Mouse (Mus musculus) forebrain, embryonic 11.5 days (tissue): ENCODE results near the gene Abcg4. TPM values are rescaled to one million over a fixed set of nuclear protein-coding genes. Genes with fewer than 3 reads are reported as not detected.

ENCODE experiments used
- ATAC-seq: fragments of 200-750 bp; cut with Nextera tagmentation; replicated peaks from 2 replicates; pipeline ENCODE4 v1.8.0; 2017; ENCODE audit warnings: moderate TSS enrichment; ENCODE audit not compliant: low FRiP score
- DNase-seq: peaks from one replicate; pipeline ENCODE4 v3.0.0-alpha.2; 2017; ENCODE audit warnings: low spot score
- H3K27ac ChIP-seq: fragments of 300-500 bp; sonication (generic); 2 replicates; pipeline ENCODE4 v1.5.1; 2014; ENCODE audit warnings: low read depth, low read length
- H3K27me3 ChIP-seq: fragments of 300-500 bp; sonication (generic); 2 replicates; pipeline ENCODE4 v1.6.1; 2014; ENCODE audit warnings: mild to moderate bottlenecking, low read length, mixed read lengths; ENCODE audit not compliant: control insufficient read depth, insufficient read depth
- H3K36me3 ChIP-seq: fragments of 300-500 bp; sonication (generic); 2 replicates; pipeline ENCODE4 v1.6.1; 2014; ENCODE audit warnings: mild to moderate bottlenecking, low read length, moderate library complexity, mixed read lengths; ENCODE audit not compliant: control insufficient read depth, insufficient read depth
- H3K4me1 ChIP-seq: fragments of 300-500 bp; sonication (generic); replicated peaks from 2 replicates; pipeline ENCODE4 v1.6.1; 2014; ENCODE audit warnings: low read length, mixed read lengths; ENCODE audit not compliant: control insufficient read depth, insufficient read depth
- H3K4me2 ChIP-seq: fragments of 300-500 bp; sonication (generic); 2 replicates; pipeline ENCODE4 v1.6.1; 2014; ENCODE audit warnings: low read depth, mild to moderate bottlenecking, low read length, moderate library complexity, mixed read lengths; ENCODE audit not compliant: severe bottlenecking
- H3K4me3 ChIP-seq: fragments of 300-500 bp; sonication (generic); 2 replicates; pipeline ENCODE4 v1.5.1; 2014; ENCODE audit warnings: low read depth, low read length
- H3K9ac ChIP-seq: fragments of 300-500 bp; sonication (generic); 2 replicates; pipeline ENCODE4 v1.6.1; 2014; ENCODE audit warnings: low read length
- H3K9me3 ChIP-seq: fragments of 300-500 bp; sonication (generic); 2 replicates; pipeline ENCODE4 v1.6.1; 2016; ENCODE audit warnings: low read length, mixed read lengths; ENCODE audit not compliant: control insufficient read depth
- WGBS: fragments of 180-500 bp; shearing (Covaris S2); extraction: QIAGEN DNeasy Blood & Tissue Kit; methylation state at CpG from one replicate; pipeline ENCODE4 v1.1.7; 2014; 5-methylcytosine and 5-hydroxymethylcytosine counted together
- polyA plus RNA-seq: library from polyadenylated mRNA; unstranded; fragments of >200 nt; fragmentation: Nextera tagmentation; extraction: Ambion mirVana; gene quantifications from 2 replicates; pipeline ENCODE4 v1.2.1, GENCODE M21; 2014

The Abcg4 gene
- polyA plus RNA-seq, 1 experiment from 2014 or later: 6.7 TPM

- H3K27ac ChIP-seq: no peak overlapping the region
- no peak overlapping the region for H3K9ac ChIP-seq
- DNase-seq: no peak
- ATAC-seq: no peak
- 84% methylated on average over 8 of the region's 8 CpGs for WGBS
- H3K9me3 ChIP-seq: no peaks in the 10 kb centered on the region
- no peak overlapping the region for H3K4me2 ChIP-seq
- no peaks in the 10 kb centered on the region for H3K27me3 ChIP-seq
- H3K4me3 ChIP-seq: no peak overlapping the region
- peaks cover 11% of the 10 kb centered on the region; the same call in 1 of the 2 replicates for H3K4me1 ChIP-seq
- no peaks in the 10 kb centered on the region for H3K36me3 ChIP-seq
Observed at GRCm38 (mm10) chr9:44256213-44256612, 32.2 kb downstream of the Abcg4 start.

- no peak overlapping the region for H3K4me3 ChIP-seq
- DNase-seq (no peak), ATAC-seq (no peak; the same call in 1 of the 2 replicates)
- H3K27me3 ChIP-seq: no peaks in the 10 kb centered on the region
- no peaks in the 10 kb centered on the region for H3K36me3 ChIP-seq
- no peak overlapping the region for H3K4me2 ChIP-seq
- peak overlapping the region; percentile 5; the same call in 1 of the 2 replicates for H3K9ac ChIP-seq
- 51% methylated on average over 6 of the region's 6 CpGs for WGBS
- H3K9me3 ChIP-seq: no peaks in the 10 kb centered on the region
- peak overlapping the region; percentile 80 for H3K27ac ChIP-seq
- peaks cover 11% of the 10 kb centered on the region; the same call in 1 of the 2 replicates for H3K4me1 ChIP-seq
Observed at GRCm38 (mm10) chr9:44255136-44255521, 33.3 kb downstream of the Abcg4 start.

- no peaks in the 10 kb centered on the region for H3K36me3 ChIP-seq
- peak overlapping the region; percentile 80 for H3K27ac ChIP-seq
- WGBS: 8% methylated on average over 5 of the region's 5 CpGs
- ATAC-seq (peak; percentile 69; the same call in 1 of the 2 replicates), DNase-seq (peak; percentile 65)
- no peak overlapping the region for H3K4me2 ChIP-seq
- no peak overlapping the region for H3K9ac ChIP-seq
- H3K4me3 ChIP-seq: no peak overlapping the region
- no peaks in the 10 kb centered on the region for H3K9me3 ChIP-seq
- no peaks in the 10 kb centered on the region for H3K27me3 ChIP-seq
- peaks cover 11% of the 10 kb centered on the region; the same call in 1 of the 2 replicates for H3K4me1 ChIP-seq
Observed at GRCm38 (mm10) chr9:44254508-44255135, 33.8 kb downstream of the Abcg4 start.

GRCm38 (mm10) chr9:44253441-44253840 lies 35.0 kb downstream of the Abcg4 start:
- 72% methylated on average over 6 of the region's 6 CpGs for WGBS
- no peak overlapping the region; the same call in 1 of the 2 replicates for H3K27ac ChIP-seq
- H3K4me1 ChIP-seq: peaks cover 11% of the 10 kb centered on the region; the same call in 1 of the 2 replicates
- H3K36me3 ChIP-seq: no peaks in the 10 kb centered on the region
- no peaks in the 10 kb centered on the region for H3K9me3 ChIP-seq
- ATAC-seq (no peak), DNase-seq (no peak)
- no peak overlapping the region for H3K4me2 ChIP-seq
- H3K4me3 ChIP-seq: no peak overlapping the region
- no peaks in the 10 kb centered on the region for H3K27me3 ChIP-seq
- no peak overlapping the region for H3K9ac ChIP-seq

- Histone ChIP-seq H3K4me3 (no peak within 1 kb of the TSS), H3K27ac (no peak within 1 kb of the TSS), H3K36me3 (no peaks in the 10 kb centered on the region), H3K4me1 (peaks cover 11% of the 10 kb centered on the region; the same call in 1 of the 2 replicates), H3K4me2 (no peak within 1 kb of the TSS), H3K9me3 (no peaks in the 10 kb centered on the region), H3K27me3 (no peaks in the 10 kb centered on the region), H3K9ac (no peak within 1 kb of the TSS)
- WGBS: 88% methylated on average over 10 of the region's 10 CpGs
- DNase-seq (no peak), ATAC-seq (no peak)
Observed at GRCm38 (mm10) chr9:44251314-44251713, 37.1 kb downstream of the Abcg4 start, which contains the start of gene Pdzd3. Pdzd3 (minus strand) TSS chr9:44251471.

GRCm38 (mm10) chr9:44250445-44250844 lies 38.0 kb downstream of the Abcg4 start:
- Histone ChIP-seq H3K27me3 (no peaks in the 10 kb centered on the region), H3K27ac (no peak overlapping the region), H3K4me2 (no peak overlapping the region), H3K4me1 (peaks cover 11% of the 10 kb centered on the region; the same call in 1 of the 2 replicates), H3K9ac (no peak overlapping the region), H3K9me3 (no peaks in the 10 kb centered on the region), H3K36me3 (no peaks in the 10 kb centered on the region), H3K4me3 (no peak overlapping the region)
- WGBS: 55% methylated on average over 4 of the region's 4 CpGs
- DNase-seq: no peak
- ATAC-seq: no peak

- Histone ChIP-seq H3K4me1 (peaks cover 4% of the 10 kb centered on the region; the same call in 1 of the 2 replicates), H3K9me3 (no peaks in the 10 kb centered on the region), H3K9ac (no peak overlapping the region), H3K36me3 (no peaks in the 10 kb centered on the region), H3K4me3 (no peak overlapping the region), H3K4me2 (no peak overlapping the region), H3K27me3 (no peaks in the 10 kb centered on the region), H3K27ac (no peak overlapping the region)
- DNase-seq (peak; percentile 69), ATAC-seq (peak; percentile 51; the same call in 1 of the 2 replicates)
- WGBS: 44% methylated on average over 26 of the region's 26 CpGs
Observed at GRCm38 (mm10) chr9:44249181-44250146, 39.0 kb downstream of the Abcg4 start.

- Histone ChIP-seq H3K9ac (no peak overlapping the region), H3K27me3 (no peaks in the 10 kb centered on the region), H3K4me1 (no peaks in the 10 kb centered on the region), H3K36me3 (no peaks in the 10 kb centered on the region), H3K4me3 (no peak overlapping the region), H3K9me3 (no peaks in the 10 kb centered on the region), H3K4me2 (no peak overlapping the region), H3K27ac (no peak overlapping the region)
- WGBS: 83% methylated on average over 6 of the region's 6 CpGs
- DNase-seq (no peak), ATAC-seq (no peak)
Observed at GRCm38 (mm10) chr9:44247907-44248306, 40.5 kb downstream of the Abcg4 start.
